Mouse (Mus musculus) stomach, postnatal 0 days (tissue): ENCODE measurements around the gene Tgfbr1.

ENCODE experiments used
- CTCF ChIP-seq: IDR thresholded peaks from 2 replicates; pipeline ENCODE4 v1.5.1; 2016; ENCODE audit warnings: antibody characterized with exemption, low read depth, mild to moderate bottlenecking, moderate library complexity
- EP300 ChIP-seq: optimal IDR thresholded peaks from 2 replicates; pipeline ENCODE3; 2016; ENCODE audit warnings: antibody characterized with exemption

GRCm38 (mm10) chr4:47430557-47430956 lies 77.5 kb downstream of the Tgfbr1 start:
- TF ChIP-seq CTCF (0 out of 2 replicates have a peak, but pooled peaks have one; percentile 8), EP300 (no peak)
